Mouse (Mus musculus) cerebellum, postnatal 25 days (tissue): ENCODE measurements around the gene Hc.

Source experiments
- DNase-seq, 2 experiments: peaks; one replicate each; pipeline ENCODE4 v3.0.0; 2021; ENCODE audit warnings: mixed read lengths in 2 of 2

Hc gene

DNA sequence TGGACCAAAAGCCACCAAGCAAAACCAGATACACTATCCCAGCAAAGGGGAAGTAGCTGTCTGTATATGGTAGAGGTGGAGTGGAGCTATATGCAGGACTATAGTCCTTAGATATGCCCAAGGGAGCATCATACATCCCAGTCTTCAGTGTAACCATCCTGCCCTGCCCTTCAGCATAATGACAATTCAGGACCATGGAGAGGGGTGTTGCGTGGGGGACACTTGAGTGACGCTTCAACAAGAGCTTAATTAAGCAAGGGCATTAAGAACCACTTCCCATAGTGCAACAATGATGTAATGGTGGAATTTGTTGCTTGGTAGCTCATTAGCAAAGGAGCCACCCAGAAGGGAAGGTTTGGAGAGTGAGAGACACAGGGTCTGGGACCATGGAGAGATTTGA, 112.6 kb downstream of the Hc start:
- DNase-seq: no peak

DNA sequence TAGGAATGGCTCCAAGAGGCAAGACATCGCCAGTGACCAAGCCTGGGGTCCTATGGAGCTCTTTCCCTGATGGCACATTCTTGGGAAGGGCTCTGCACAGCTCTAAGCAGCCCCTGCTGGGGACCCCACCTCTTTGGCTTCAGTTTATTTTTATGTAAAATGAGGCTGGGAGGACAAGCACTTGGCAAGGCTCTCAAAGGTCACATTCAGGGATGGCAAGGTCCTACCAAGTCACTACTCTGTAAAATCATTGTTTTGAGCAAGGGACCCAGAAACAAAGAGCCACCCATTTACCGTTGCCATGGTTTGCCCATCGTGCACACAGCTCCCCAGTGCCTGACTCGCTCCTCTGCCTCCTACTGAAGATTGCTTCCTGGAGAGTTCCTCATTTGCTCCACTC, 115.2 kb downstream of the Hc start:
- no peak for DNase-seq

DNA sequence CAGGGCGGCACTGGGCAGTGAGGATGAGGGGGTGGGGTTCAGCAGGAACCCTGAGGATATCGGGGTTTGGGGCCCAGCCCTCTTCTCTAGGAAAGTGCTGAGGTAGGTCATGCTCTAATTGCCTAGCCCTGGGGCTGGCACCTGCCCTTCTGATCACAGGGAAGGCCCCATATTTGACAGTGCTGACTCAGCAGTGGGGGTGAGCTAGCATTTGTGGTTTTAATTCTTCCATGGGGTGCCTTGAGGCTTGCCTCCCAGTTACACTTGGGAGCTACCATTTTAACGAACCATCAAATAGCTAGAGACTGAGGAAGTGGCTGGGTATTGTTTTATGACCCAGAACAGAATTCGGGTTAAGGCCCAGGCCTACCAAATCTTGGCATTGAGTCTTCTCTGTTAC, 115.7 kb downstream of the Hc start:
- DNase-seq: no peak

DNA sequence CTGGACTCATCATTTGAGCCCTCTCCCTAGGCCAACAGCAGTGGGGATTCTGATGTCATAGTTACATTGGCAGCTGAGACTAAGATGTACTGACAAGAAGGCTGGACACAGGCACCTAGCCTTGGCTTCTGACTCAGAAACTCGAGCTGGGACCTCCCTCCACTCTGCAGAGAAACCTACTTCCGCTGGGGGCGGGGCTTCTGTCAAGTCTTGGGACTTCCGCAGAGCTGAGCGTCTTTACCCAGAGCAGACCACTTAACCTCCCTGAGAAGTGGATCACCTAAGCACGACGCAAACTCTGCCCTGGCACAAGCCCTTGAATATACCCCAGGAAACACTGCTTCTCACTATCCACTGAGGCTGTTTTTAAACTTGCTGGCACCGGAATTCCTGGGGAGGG, 116.5 kb downstream of the Hc start:
- DNase-seq: no peak

DNA sequence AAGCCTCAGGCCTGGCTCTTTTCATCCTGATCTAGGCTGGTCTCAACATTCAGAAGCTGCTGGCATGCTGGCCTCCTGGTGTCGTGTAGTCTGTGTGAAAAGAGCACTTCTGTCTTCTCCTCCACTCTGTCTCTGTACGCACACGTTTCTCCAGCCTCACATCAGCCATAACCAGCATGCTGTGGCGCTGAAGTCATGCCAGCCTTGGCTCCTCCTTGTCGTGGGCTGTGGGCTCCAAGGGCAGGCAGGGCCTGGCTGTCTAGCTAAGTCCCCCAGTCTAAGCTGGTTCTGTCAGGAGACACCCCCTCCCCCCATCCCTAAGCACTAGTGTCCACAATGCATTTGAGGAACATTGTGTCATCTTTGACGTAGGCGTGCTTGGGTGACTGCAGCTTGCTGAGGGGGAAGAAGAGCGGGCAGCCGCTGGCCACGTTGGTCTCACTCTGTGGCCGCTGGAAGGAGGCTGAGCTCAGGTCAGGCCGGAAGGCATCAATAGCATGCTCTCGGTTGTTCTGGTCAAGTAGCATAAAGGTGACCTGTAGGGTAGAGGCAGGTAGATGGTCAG, 117.6 kb downstream of the Hc start:
- no peak for DNase-seq

DNA sequence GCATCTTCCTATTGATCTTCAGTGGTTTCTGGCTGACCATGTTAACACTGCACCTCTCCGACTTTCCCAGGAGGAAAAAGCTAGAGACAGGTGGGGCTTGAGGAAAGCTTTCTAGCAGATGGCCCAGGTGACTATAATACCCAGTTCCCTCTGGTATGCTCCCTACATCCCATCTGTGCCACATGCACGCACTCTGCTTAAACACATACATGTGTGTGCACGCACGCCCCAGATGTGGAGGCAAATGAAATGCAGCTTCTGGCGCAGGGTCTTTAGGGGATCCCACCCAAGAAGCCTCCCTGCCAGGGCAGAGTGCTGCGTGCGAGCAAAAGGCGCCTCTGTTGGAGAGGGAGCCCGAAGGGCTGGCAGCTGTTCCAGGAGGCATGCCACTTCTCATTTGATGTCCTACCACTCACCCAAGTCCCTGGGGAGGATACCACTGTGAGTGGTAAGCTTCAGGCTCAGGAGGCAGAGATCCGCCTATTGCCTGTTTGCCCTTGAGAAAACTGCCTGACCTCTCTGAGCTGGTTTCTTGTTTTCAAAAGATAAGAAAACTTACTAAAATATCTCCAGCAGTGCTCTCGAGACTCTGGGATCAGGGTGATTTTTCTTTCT, 120.1 kb downstream of the Hc start:
- DNase-seq: no peak

DNA sequence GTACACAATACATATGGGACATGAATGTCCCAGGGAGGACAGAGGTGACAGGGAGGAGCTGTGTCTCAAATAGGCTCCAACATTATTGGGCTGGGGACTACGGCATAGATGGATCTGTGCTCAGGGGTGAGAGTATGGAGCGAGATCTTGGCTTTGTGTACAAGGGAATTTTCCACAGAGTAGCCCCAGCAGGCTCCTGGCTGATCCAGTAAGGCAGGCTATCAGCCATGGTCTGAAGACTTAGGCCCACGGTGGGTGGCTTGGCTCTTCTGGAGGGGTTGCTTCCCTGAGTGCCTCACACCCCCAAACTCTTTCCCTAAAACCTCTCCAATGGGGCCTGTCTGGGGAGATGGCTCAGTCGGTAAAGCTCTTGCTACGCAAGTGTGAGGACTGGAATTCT, 121.0 kb downstream of the Hc start:
- DNase-seq: no peak

DNA sequence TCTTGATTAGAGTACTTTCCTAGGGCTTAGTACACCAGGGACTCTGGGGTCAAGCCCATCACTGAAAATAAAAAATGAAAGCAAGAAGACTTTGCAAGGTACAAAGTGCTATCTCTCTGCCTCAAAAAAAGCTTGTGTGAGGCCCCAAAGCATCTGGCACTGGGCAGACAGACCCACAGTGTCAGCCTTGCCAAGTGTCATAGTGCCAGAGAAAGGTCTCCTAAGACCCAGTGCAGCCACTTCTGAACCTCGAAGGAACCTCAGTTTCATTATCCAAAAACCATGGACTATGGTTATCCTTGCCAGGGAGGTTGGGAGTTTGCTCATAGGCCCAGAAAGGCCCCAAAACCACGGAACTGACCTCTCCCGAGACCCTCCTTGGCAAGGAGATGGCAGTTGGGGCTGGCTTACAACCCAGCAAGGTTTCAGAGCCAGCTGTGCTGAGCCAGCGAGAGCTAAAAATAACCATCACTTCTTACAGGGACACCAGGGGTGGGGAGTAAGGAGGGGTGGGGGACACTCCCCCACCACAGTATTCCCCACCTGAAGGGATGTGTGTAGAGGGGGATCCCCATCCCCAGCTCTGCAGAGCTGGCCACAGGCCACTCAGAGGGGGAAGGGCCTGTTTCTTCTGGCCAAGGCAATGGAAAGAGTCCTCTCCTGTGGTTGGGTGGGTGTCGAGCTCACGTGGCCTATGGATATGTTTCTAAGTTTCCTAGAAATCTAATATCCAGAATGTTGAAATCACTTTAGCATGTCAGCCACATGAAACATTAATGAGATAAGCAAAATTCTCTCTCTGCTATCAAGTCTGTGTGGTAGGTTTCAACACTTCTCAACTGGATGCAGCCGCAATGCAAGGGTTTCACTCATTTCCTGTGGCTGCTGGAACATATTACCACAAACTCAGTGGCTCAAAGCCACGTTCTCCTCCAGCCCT, 122.7 kb downstream of the Hc start:
- DNase-seq: no peak

DNA sequence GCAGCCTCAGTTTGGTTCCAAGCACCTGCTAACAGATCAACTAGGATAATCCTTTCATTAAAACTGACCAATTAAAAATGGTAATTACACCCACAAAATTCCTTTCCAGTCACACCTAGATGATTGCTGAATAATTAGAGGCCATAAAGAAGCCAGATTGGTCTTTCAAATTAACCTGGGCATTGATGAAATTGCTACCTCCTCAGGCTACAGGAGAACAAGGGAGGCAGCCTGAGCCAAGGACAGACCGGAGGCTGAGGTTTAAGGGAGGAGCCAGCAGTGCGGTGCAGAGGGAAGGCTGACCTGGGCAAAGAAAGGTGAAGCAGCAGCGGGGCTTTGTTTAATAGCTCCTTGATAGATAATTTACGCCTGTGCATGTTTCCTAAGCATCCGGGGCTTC, 123.8 kb downstream of the Hc start:
- DNase-seq: no peak
